Mouse (Mus musculus): ENCODE data around the gene Spen.

Gene Spen

DNA sequence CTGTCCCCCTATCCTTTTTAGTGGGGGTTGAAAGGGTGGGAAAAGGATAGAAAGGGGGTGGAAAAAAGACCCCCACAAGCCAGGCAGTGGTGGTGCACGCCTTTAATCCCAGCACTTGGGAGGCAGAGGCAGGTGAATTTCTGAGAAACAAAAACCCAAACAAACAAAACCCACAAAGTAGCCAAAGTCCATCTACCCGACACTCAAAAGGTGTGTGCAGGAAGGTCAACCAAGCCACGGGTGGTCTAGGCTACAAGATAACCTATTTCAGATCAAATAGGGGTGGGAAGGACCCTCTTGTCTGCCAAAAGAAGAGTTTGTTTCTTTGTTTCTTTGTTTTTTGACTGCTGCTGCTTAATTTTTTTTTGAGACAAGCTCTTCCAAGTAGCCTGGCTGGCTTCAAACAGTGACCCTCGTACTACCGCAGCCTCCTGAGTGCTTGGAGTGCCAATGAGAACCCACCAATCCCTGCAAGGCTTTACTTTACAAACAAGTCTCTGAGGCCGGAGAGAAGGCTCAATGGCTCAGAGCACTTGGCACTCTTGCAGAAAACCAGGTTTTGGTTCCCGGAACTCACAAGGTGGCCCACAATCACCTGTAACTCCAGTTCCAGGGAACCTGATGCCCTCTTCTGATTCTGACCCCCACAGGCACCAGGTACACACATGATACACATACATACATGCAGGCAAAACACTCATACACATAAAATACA, 11.3 kb downstream of the Spen start:
- DNase-seq = no peak

DNA sequence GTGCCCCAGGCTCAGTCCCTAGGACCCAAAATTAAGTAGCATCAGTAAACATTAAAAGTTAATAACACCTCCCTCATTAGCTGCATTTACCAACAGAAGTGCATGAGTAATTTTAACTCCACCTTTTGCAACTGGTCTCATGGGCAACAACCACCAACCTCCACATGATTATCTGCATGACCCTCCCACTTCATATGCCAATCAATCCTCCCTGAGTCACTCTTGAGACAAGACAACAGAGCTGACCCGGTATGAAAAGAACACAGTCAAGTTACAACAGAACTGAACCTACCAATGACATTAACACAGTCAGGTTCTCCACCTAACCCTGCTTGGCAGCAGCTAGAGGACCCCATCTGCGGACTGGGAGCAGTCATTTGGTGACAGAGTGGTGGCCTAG, 12.5 kb downstream of the Spen start:
- DNase-seq = no peak

DNA sequence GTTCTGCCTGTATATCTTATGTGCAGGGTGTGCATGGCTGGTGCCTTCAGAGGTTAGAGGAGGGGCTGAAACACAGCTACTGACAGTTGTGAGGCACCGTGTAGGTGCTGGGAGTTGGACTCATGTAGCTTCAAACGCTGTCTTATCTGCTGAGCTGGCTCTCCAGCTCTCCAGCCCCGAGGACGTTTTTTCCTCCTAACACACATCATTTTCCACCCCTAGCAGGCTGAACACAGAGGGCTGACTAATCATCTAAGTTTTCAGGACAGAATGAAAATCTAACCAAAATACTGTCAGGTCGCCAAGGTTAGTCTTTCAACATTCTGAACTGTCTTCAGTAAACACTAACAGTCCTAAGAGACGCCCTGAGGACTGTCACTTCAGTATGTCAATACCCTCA, 13.7 kb downstream of the Spen start:
- no peak for DNase-seq

DNA sequence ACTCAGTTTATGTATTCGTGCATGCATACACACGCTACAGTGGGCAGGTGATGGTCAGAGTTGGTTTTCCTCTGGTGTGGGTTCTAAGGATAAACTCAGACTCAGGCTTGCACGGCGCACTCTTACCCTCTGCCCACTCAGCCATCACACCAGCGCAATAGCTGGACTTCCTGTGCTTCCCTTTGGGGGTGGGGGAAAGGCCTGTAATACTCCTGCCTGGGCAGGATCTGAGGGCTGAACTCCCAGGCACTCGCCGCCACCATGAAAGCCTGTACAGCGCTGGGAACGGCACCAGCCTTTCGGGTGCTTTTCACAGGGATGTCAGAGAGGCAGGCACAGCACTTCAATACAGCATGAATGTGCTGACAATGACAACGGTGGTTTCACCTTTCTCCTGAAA, 15.3 kb downstream of the Spen start:
- DNase-seq = peak; percentile 39 to 52

DNA sequence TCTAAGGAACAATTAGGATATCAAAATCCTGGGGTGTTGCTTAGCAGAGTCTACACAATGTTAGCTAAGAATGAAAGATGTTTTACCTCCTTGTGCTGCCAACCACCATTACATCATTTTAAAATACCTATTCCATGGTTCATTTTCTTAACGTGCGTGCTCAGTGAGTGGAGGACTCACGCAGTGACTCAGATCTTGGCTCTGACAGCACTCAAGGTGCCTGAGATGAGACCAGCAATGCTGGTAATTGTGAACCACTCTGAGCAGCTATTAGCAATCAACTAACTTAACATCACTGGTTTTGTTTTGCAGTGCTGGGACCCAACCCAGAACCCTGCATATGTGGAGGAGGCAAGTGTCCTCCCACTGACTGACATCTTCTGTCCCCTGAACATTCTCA, 20.0 kb downstream of the Spen start:
- DNase-seq = no peak

DNA sequence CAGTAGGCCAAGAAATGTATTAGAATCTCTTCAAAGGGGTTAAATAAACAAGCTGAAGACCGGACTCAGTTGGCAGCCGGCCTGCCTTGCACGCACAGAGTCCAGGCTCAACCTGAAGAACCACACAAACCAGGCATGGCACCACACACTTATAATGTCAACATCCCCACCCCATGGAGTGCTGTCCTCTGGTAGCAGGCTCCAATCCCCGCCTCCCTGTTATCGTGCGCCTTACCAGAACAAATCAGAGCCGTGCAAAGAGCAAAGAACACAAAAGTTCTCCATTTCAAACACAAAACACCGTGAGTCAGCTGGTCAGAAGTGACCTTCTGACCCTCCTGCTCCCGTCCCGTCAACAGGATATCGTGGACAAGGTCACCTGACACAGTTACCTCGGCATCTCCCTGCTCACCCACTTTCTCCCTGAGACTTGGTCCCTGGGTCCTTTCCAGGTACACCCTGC, 24.2 kb downstream of the Spen start:
- peak; percentile 19 to 41 for DNase-seq

DNA sequence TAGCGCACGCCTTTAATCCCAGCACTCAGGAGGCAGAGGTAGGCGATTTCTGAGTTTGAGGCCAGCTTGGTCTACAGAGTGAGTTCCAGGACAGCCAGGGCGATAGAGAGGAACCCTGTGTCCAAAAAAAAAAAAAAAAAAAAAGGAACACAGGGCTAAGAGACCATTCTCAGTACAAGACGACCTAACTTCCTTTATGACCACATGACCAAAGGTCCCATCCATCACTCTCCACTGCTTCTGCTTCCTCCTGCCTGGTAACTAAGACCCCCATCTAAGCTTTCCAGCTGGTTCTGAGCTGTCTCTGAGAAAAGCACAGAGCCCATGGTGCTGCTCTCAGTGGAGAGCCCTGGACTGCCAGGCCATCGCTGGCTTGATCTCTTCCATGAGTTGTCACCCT, 26.3 kb downstream of the Spen start:
- no peak for DNase-seq

DNA sequence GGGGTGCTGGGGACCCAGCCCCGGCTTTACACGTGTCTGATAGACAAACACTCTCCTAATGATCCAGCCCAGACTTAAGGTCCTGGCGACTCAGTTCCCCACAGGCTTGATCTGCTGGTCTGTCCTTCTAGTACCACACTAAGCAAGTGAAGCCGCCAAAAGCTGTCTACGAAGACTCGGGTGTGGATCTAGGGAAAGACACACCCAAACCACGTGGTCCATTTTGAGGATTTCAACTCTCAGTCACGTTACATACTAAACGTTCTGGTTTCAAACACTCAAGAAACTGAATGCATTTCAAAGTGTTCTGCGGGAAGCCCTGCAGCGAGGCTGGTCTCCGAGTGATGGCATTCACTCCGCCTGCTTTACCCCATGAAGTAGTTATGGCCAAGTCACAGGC, 27.9 kb downstream of the Spen start:
- no peak for DNase-seq

DNA sequence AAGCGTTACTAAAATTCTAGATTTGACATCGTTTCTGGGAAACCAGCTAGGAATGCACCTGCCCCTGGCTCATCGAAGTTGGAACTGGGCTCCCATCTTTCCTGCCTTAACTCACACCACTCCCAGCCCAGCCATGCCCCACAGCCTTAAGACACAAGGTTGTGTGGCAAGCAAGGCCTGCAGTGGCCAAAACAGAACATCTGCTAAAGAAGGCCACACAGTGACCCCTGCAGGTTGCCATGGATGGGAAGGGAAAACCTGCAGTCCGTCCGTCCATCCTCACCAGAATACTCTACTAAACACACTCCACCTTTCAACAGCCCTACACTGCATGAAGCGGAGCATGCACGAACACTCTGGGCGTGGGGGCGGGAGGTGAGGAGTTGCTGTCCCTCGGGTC, 31.5 kb downstream of the Spen start:
- DNase-seq = peak; percentile 58 to 75

DNA sequence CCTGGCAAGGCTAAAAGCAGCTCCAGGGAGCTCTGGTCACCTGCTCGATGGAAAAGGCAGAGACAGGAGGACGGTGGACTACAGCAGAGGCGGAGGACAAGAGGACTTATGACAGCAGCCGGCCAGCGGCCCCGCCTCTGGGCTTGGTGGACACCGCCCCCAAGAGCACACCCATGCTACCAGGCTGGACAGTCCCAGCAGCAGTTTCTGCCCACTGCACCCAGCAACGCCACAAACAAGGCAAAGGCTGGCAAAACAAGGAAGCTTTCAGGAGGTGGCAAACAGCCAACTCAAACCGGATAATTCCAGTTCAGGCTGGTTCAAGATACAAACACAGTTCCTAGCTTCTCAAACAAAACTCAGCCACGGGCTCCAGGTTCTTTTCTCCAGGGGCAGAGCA, 32.0 kb downstream of the Spen start:
- peak; percentile 86 to 91 for DNase-seq

DNA sequence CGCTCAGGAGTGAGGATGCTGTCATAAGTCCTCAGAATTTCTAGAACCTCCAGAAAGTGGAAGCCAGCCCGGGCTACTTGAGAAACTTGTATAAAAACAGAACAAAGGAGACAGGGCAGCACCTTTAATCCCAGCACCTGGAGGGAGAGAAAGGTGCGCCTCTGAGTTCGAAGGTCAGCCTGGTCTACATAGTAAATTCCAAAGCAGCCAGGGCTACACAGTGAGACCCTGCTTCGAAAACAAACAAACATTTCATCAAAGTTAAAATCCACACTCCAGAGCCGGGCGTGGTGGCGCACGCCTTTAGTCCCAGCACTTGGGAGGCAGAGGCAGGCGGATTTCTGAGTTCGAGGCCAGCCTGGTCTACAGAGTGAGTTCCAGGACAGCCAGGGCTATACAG, 32.6 kb downstream of the Spen start:
- no peak for DNase-seq

DNA sequence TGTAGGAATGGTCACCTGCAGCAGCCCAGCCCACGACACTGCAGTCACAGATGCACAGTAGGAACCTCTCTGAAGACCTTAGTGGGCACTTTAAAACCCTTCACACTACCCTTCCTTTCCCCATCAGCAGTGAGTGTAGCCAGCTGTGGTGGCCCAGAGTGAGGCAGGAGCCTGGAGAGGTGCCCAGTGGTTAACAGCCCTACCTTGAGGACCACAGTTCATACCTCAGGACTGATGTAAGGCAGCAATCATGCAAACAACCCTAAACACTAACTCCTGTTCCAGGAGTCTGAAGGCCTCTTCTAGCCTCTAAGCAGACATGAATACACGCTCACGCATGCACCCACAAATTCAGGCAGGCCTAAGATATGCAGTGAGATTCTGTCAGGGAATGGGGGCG, 33.9 kb downstream of the Spen start:
- DNase-seq = no peak

DNA sequence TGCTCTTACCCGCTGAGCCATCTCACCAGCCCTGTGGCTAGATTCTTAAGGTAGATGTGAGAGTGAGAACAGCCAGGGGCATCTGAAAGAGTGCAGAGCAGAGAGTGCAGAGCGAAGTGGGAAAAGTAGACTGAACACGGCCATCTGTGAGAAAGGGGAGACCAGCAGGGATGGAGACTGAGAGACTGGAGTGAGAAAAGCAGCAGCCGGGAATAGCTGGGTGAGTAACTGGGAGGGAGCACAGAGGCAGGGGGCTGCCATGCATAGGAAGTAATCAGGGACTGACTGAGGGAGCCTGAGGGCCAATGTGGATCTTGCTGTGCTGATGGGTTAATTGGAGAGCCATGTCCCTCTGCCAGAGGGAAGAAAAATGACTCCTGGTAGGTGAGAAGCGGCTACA, 35.7 kb downstream of the Spen start:
- no peak for DNase-seq

DNA sequence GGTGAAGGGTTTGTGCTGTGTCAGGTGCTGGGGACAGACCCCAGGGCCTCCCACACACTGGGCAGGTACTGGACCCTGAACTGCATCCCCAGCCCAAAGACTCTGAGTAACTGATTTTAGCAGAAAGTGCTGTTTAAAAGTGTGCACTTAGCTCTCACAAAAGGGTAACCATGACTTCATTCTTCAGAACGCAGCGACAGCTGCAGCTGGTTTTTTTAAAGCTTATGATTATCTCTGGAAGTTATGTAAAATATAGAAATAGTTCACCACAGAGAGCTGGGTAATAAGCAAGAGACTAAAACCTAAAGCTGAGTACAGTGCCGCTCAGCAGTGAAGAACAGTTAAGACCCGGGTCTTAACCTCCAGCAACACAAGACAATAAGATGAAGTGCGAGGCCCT, 37.3 kb downstream of the Spen start:
- DNase-seq = no peak

DNA sequence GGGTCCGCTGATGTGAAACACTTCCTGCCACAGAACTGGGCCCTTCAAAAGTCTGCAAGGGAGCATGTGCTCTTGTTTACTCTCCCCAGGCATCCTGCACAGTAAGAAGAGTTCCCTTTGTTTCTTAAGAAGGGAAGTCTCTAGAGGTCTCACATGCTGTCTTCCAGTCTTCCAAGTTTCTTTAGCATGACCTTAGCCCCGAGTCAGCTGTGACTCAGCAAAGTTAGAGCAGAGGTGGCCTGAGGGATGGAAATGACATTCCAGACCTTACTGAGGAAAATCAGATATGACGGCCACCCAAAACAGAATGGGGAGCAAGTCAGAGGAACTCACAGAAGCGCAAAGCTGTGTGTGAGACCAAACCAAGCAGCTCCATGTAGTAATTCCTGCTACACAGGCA, 37.8 kb downstream of the Spen start:
- DNase-seq = peak in 1 of 2 experiments; percentile 26

DNA sequence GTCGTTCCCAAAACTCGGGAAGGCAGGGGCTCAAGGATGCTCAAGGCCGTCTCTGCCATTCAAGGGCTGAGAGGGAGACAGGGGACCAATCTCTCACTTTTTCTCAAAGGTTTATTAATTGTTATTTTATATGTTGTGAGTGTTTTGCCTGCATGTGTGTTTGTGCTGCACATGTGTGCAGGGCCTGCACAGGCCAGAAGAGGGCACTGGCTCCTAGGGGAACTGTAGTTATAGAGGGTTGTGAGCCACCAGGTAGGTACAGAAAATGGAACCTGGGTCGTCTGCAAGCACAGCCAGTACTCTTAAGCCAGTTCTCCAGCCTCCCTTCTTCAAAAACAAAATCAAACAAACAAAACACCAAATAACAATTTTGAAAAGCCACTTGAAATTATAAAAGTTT, 49.7 kb downstream of the Spen start:
- DNase-seq = peak; percentile 52 to 56

DNA sequence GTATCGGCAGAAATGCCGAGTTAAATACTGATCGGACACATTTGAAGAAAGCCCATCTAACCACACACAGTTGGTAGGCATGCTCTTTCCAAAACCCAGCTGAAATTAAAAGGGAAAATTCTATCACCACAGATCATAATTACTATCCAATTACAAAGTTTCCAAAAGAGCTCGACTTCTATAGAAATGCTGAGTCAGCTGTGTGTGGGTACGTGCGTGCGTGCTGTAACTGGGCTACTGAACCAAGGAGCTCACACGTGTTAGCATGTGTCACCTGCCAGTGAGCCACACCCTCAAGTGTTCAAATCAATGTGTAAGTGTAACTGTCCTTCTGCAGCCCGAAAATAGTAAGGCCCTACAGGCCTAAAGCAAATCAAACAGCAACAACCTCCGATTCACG, 50.8 kb downstream of the Spen start:
- DNase-seq = no peak

DNA sequence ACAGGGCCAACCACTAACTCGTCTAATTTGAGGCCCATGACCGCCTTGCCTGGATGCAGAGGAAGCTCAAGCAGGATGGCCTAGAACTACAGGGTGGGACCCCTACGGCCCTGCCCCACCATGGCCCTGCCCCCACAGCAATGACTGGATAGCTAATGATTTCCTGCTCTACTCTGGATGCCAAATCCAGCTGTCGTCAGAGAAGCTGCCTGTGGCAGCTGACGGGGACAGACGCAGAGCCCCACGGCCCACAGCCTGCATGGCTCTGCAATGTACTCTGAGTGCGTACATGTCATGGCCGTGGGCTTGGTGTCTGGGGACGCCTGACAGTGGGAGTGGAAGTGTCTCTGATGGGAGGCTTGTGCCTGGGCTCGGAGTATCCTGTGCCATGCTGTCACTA, 54.3 kb downstream of the Spen start:
- DNase-seq = no peak

DNA sequence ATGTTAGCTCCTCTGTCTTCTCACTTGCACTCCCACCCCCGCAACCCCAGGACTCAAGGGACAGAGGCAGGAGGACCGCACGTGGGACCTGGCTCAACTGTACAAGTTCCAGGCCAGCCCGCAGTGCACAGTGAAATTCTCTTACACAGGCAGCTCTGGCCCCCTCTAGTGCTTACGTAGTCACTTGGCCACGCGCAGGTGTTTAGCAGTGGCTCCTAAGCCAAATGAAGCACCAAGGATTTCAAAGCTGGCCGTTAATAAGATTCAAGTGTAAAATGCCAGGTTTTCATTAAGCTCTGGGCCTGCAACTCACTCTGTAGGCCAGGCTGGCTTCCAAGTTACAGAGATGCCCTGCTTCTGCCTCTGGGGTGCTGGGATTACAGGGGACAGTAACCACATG, 59.0 kb downstream of the Spen start:
- DNase-seq = no peak

DNA sequence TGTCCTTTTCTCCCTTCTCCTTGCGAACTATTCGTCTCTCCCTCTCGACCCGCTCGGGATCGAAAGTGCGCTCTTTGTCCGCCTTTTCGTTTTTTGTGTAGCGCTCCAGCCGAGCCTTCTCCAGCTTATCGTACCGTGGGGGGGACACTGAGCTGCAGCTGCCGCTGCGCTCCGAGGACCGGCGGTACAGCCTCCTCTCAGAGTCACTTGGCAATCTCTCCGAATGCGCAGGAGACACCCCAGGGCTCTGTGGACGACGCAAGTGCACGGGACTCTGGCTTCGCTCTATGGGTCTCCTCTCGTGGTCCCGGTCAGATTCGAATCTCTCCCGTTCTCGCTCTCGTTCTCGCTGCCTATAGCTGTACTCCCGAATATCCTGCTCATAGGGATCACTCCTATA, 59.6 kb downstream of the Spen start:
- DNase-seq = no peak

DNA sequence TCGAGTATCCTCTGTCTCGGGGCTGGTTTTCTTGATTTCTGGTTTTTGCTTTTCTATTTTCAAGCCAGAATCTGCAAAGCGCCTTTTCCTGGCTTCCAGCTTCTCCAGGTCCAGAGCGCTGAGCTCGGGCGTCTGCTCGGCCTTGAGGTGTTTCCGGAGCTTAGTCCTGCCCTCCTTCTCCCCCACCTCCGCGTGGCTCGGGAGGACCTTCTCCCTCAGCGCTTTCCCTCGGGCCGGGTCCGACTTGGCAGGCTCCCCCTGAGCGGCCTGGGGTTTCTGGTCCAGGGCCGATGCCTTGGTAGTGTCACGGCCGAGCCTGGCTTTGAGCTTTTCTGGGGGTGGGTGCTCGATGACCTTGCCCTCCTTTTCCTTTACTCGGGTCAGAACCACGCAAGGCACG, 60.2 kb downstream of the Spen start:
- DNase-seq = no peak

DNA sequence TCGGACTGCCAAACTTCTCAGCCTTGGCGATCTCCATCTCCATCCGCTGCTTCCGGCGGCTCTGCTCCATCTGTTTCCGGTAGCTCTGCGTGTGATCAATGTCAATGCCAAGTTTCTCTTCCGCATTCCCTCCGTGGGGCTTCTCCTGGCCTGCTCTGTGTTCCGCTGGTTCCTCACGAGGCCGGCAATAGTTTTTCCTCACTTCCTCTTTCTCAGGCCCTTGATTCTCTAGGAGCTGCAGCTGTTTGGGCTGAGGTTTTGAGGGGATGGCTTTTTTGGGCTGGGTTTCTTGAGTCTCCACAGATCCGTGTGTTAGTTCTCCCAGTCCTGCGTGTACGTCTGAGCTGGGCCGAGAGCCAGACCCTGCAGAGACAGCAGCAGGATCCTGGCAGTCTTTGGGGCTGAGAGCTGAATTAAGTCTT, 60.7 kb downstream of the Spen start:
- peak in 1 of 2 experiments; percentile 60 for DNase-seq

DNA sequence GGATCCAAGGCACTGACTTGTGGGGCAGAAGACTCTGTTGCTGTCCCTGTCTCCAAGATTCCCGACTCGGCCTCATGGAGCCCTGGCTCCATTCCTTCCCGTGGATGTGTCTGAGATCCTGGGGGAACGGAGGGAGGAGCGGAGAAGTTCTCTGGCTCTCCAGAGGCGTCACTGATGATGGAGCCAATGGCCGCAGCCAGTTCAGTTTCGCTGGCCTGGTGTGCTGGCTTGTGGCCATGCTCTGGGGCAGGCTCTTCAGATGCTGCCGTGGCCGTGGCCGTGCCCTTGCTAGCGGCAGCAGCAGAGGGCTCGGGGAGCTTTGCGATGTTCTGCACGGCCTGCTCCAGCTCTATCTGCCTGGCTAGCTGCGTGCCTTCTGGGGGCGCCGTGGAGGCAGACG, 64.0 kb downstream of the Spen start:
- DNase-seq = no peak

DNA sequence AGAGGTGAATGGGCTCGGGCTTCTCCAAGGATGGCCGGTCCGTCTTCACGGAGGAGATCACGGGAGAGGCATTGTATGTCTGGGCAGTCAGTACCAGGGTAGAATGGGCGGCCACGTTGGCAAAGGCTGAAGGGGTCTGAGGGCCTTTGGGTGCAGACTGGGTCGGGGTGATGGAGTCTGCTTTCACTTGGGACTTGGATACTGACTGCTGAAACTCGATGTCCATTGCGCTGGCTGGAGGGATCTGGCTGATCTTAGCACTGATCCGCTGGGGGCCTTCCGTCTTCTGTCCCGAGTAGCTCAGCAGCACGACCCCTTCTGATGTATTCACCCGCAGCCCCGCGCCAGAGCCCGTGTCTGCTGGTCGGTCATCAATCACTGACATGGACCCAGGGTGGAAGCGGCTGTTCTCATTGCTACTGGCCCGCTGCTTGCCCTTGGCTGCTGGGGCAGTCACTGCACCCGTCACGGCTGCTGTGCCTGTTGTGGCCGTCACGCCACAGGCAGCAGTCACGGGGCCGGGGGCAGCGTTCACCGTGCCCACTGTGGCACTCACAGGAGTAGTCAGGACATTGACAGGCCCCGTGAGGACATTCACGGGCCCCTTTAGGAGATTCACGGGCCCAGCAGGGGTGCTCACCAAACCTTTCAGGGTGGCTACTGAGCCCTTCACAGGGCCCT, 65.6 kb downstream of the Spen start:
- no peak for DNase-seq

DNA sequence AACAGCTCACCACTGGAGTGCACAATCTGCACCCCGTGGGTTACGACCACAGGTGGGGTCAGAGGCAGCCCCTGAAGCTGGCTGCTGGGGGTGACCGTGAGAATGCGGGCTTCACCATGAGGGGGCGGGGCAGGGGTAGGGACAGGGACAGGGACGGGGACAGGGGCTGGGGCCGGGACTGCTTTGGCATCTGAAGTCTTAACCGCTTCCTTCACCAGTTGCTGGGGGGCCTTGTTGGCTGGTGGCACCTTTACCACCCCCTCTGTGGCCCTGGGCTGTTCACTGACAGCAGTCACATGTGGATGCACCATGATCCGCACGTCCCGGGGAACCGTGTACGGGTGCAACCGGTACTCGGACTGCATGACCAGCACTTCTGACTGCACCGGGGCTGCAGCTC, 66.9 kb downstream of the Spen start:
- DNase-seq = no peak
